Mouse (Mus musculus): Measurements from ENCODE around the gene Tnnt3. TPM values are rescaled to one million over a fixed set of nuclear protein-coding genes. Genes with fewer than 3 reads are reported as not detected.

Tnnt3 gene
- polyA plus RNA-seq, 1 experiment from 2014 or later: 17.1 TPM

Other genes starting within 250 kb of the Tnnt3 start
- not detected in 2 replicates for gene Gm2431, start 240.5 kb upstream of the Tnnt3 start, polyA plus RNA-seq (2015; fragmentation: Nextera tagmentation; extraction: Ambion mirVana)
- gene Gm4559, start 224.5 kb upstream of the Tnnt3 start, polyA plus RNA-seq (2015; fragmentation: Nextera tagmentation; extraction: Ambion mirVana): not detected in 2 replicates
- not detected in 2 replicates for gene Krtap5-1, start 201.7 kb upstream of the Tnnt3 start, polyA plus RNA-seq (2015; fragmentation: Nextera tagmentation; extraction: Ambion mirVana)
- gene Krtap5-4, start 195.3 kb upstream of the Tnnt3 start, polyA plus RNA-seq (2015; fragmentation: Nextera tagmentation; extraction: Ambion mirVana): 0.18 TPM in 1 of 2 replicates, not detected in the other
- gene Ifitm10, start 125.1 kb upstream of the Tnnt3 start, polyA plus RNA-seq (2015; fragmentation: Nextera tagmentation; extraction: Ambion mirVana): 4.8 and 4.9 TPM in 2 replicates
- not detected in 2 replicates for gene Gm49369, start 116.2 kb upstream of the Tnnt3 start, polyA plus RNA-seq (2015; fragmentation: Nextera tagmentation; extraction: Ambion mirVana)
- gene Ctsd, start 110.8 kb upstream of the Tnnt3 start, polyA plus RNA-seq (2015; fragmentation: Nextera tagmentation; extraction: Ambion mirVana): 470 and 482 TPM in 2 replicates
- 0.17 and 0.32 TPM in 2 replicates for gene Syt8, start 64.0 kb upstream of the Tnnt3 start, polyA plus RNA-seq (2015; fragmentation: Nextera tagmentation; extraction: Ambion mirVana)
- 14.1 and 27.0 TPM in 2 replicates for gene Tnni2, start 57.0 kb upstream of the Tnnt3 start, polyA plus RNA-seq (2015; fragmentation: Nextera tagmentation; extraction: Ambion mirVana)
- gene Lsp1, start 38.0 kb upstream of the Tnnt3 start, polyA plus RNA-seq (2015; fragmentation: Nextera tagmentation; extraction: Ambion mirVana): 73.5 and 83.5 TPM in 2 replicates
- 14.2 and 20.0 TPM in 2 replicates for gene Mrpl23, start 33.9 kb downstream of the Tnnt3 start, polyA plus RNA-seq (2015; fragmentation: Nextera tagmentation; extraction: Ambion mirVana)
- gene Igf2, start 168.0 kb downstream of the Tnnt3 start, polyA plus RNA-seq (2015; fragmentation: Nextera tagmentation; extraction: Ambion mirVana): 914 and 1,144 TPM in 2 replicates
- gene Gm49394, start 171.1 kb downstream of the Tnnt3 start, polyA plus RNA-seq (2015; fragmentation: Nextera tagmentation; extraction: Ambion mirVana): 0.32 TPM in 1 of 2 replicates, not detected in the other
- 0.75 and 1.1 TPM in 2 replicates for gene Ins2, start 244.5 kb downstream of the Tnnt3 start, polyA plus RNA-seq (2015; fragmentation: Nextera tagmentation; extraction: Ambion mirVana)